Mouse (Mus musculus) ES-E14 (cell line): ENCODE data around the gene Slc5a1.

ENCODE experiments used
- CHD2 ChIP-seq: IDR thresholded peaks from 2 replicates; pipeline ENCODE4 v1.6.1; 2014; ENCODE audit warnings: mild to moderate bottlenecking, low read depth, low read length, inconsistent platforms
- ZNF384 ChIP-seq: IDR thresholded peaks from 2 replicates; pipeline ENCODE4 v1.6.1; 2012; ENCODE audit warnings: low read depth, low read length, inconsistent platforms

- TF ChIP-seq ZNF384 (no peak), CHD2 (no peak)
Measured at GRCm38 (mm10) chr5:33195246-33195852, 91.3 kb downstream of the Slc5a1 start.
